Mouse (Mus musculus) midbrain, postnatal 0 days (tissue): ENCODE measurements at regions not wholly inside any gene's neighbourhood (a gene's known extent, or its start where the extent isn't known, plus 50 kb on each side); places are given as distances from the start of the nearest gene placed in this dataset.

ENCODE experiments used
- ATAC-seq: fragments of 200-750 bp; cut with Nextera tagmentation; 2 replicates; pipeline ENCODE4 v1.8.0; 2017; ENCODE audit warnings: moderate number of reproducible peaks, mild to moderate bottlenecking, moderate TSS enrichment, moderate library complexity; ENCODE audit not compliant: low FRiP score
- DNase-seq: peaks from one replicate; pipeline ENCODE4 v3.0.0-alpha.2; 2015; ENCODE audit warnings: low spot score
- H3K27ac ChIP-seq: fragments of 300-500 bp; sonication (generic); 2 replicates; pipeline ENCODE4 v1.5.1; 2014; ENCODE audit warnings: low read depth, mild to moderate bottlenecking, low read length, mixed read lengths
- H3K27me3 ChIP-seq: fragments of 300-500 bp; sonication (generic); 2 replicates; pipeline ENCODE4 v1.6.1; 2014; ENCODE audit warnings: low read length, control low read depth, mixed read lengths; ENCODE audit not compliant: insufficient read depth
- H3K36me3 ChIP-seq: fragments of 300-500 bp; sonication (generic); 2 replicates; pipeline ENCODE4 v1.6.1; 2014; ENCODE audit warnings: low read length, control low read depth, mixed read lengths; ENCODE audit not compliant: insufficient read depth
- H3K4me1 ChIP-seq: fragments of 300-500 bp; sonication (generic); 2 replicates; pipeline ENCODE4 v1.6.1; 2014; ENCODE audit warnings: mild to moderate bottlenecking, control low read depth, antibody characterized with exemption, low read length, mixed read lengths; ENCODE audit not compliant: insufficient read depth
- H3K4me2 ChIP-seq: fragments of 300-500 bp; sonication (generic); 2 replicates; pipeline ENCODE4 v1.6.1; 2014; ENCODE audit warnings: low read depth, mild to moderate bottlenecking, low read length, mixed read lengths; ENCODE audit not compliant: poor library complexity, severe bottlenecking
- H3K4me3 ChIP-seq: fragments of 300-500 bp; sonication (generic); 2 replicates; pipeline ENCODE4 v1.5.1; 2014; ENCODE audit warnings: low read depth, mild to moderate bottlenecking, low read length, moderate library complexity
- H3K9ac ChIP-seq: fragments of 300-500 bp; sonication (generic); replicated peaks from 2 replicates; pipeline ENCODE4 v1.6.1; 2014; ENCODE audit warnings: mild to moderate bottlenecking, low read length, moderate library complexity, mixed read lengths; ENCODE audit not compliant: poor library complexity, severe bottlenecking
- H3K9me3 ChIP-seq: fragments of 300-500 bp; sonication (generic); 2 replicates; pipeline ENCODE4 v1.6.1; 2016; ENCODE audit warnings: low read length, control low read depth
- CTCF ChIP-seq: IDR thresholded peaks from 2 replicates; pipeline ENCODE4 v1.5.1; 2016; ENCODE audit warnings: antibody characterized with exemption, mild to moderate bottlenecking
- WGBS: fragments of 180-500 bp; shearing (Covaris S2); extraction: QIAGEN DNeasy Blood & Tissue Kit; methylation state at CpG from one replicate; pipeline ENCODE4 v1.1.7; 2014; 5-methylcytosine and 5-hydroxymethylcytosine counted together

GRCm38 (mm10) chr1:71821099-71821498, 168.1 kb upstream of the Fn1 start:
- ATAC-seq (no peak), DNase-seq (no peak)
- Histone ChIP-seq H3K4me3 (no peak overlapping the region), H3K36me3 (no peaks in the 10 kb centered on the region), H3K27ac (no peak overlapping the region), H3K4me1 (no peaks in the 10 kb centered on the region), H3K4me2 (no peak overlapping the region), H3K9ac (no peak overlapping the region), H3K9me3 (no peaks in the 10 kb centered on the region), H3K27me3 (no peaks in the 10 kb centered on the region)
- WGBS = 69% methylated on average over 7 of the region's 7 CpGs
- no peak for TF ChIP-seq CTCF

GRCm38 (mm10) chr1:71816306-71816705, 163.3 kb upstream of the Fn1 start:
- no peak for TF ChIP-seq CTCF
- no peak overlapping the region for H3K4me3 ChIP-seq
- no peaks in the 10 kb centered on the region for H3K4me1 ChIP-seq
- no peaks in the 10 kb centered on the region for H3K36me3 ChIP-seq
- no peak for DNase-seq
- H3K9ac ChIP-seq = no peak overlapping the region
- no peaks in the 10 kb centered on the region for H3K9me3 ChIP-seq
- 79% methylated on average over 9 of the region's 9 CpGs for WGBS
- no peaks in the 10 kb centered on the region for H3K27me3 ChIP-seq
- no peak overlapping the region for H3K4me2 ChIP-seq
- no peak overlapping the region for H3K27ac ChIP-seq
- no peak for ATAC-seq

GRCm38 (mm10) chr1:71814141-71814540, 161.1 kb upstream of the Fn1 start:
- no peaks in the 10 kb centered on the region for H3K4me1 ChIP-seq
- no peak overlapping the region for H3K9ac ChIP-seq
- H3K27me3 ChIP-seq = no peaks in the 10 kb centered on the region
- DNase-seq (no peak), ATAC-seq (no peak)
- TF ChIP-seq CTCF = no peak
- no peak overlapping the region for H3K4me2 ChIP-seq
- WGBS = 65% methylated on average over 4 of the region's 4 CpGs
- H3K27ac ChIP-seq = no peak overlapping the region
- H3K36me3 ChIP-seq = no peaks in the 10 kb centered on the region
- H3K9me3 ChIP-seq = no peaks in the 10 kb centered on the region
- no peak overlapping the region for H3K4me3 ChIP-seq

GRCm38 (mm10) chr1:71812171-71812695, 159.2 kb upstream of the Fn1 start:
- Histone ChIP-seq H3K27ac (no peak overlapping the region), H3K4me1 (no peaks in the 10 kb centered on the region), H3K4me2 (no peak overlapping the region), H3K4me3 (no peak overlapping the region), H3K36me3 (no peaks in the 10 kb centered on the region), H3K27me3 (no peaks in the 10 kb centered on the region), H3K9me3 (no peaks in the 10 kb centered on the region), H3K9ac (no peak overlapping the region)
- WGBS = 93% methylated on average over 11 of the region's 11 CpGs
- no peak for TF ChIP-seq CTCF
- ATAC-seq (no peak), DNase-seq (no peak)

GRCm38 (mm10) chr1:71811196-71811788, 158.3 kb upstream of the Fn1 start:
- TF ChIP-seq CTCF = no peak
- WGBS = 89% methylated on average over 11 of the region's 11 CpGs

GRCm38 (mm10) chr1:71808005-71808404, 155.0 kb upstream of the Fn1 start:
- no peak for TF ChIP-seq CTCF
- no peak for DNase-seq
- no peak overlapping the region for H3K9ac ChIP-seq
- H3K27me3 ChIP-seq = no peaks in the 10 kb centered on the region
- H3K4me1 ChIP-seq = no peaks in the 10 kb centered on the region
- H3K4me2 ChIP-seq = no peak overlapping the region
- WGBS = 35% methylated on average over 1 of the region's 1 CpGs
- no peak for ATAC-seq
- no peak overlapping the region for H3K4me3 ChIP-seq
- H3K27ac ChIP-seq = no peak overlapping the region
- no peaks in the 10 kb centered on the region for H3K9me3 ChIP-seq
- no peaks in the 10 kb centered on the region for H3K36me3 ChIP-seq

More at GRCm38 (mm10) chr1:71811196-71811788, 158.3 kb upstream of the Fn1 start:
- Histone ChIP-seq H3K4me3 (no peak overlapping the region), H3K36me3 (no peaks in the 10 kb centered on the region), H3K27ac (no peak overlapping the region), H3K4me1 (no peaks in the 10 kb centered on the region), H3K27me3 (no peaks in the 10 kb centered on the region), H3K9ac (no peak overlapping the region), H3K9me3 (no peaks in the 10 kb centered on the region), H3K4me2 (no peak overlapping the region)
- ATAC-seq (no peak), DNase-seq (no peak)
